Mouse (Mus musculus) ES-Bruce4 (cell line): Measurements from ENCODE around the gene Plb1.

Experiments
- CTCF ChIP-seq: IDR thresholded peaks from one replicate; pipeline ENCODE4 v1.8.1; 2011; ENCODE audit warnings: low read depth, low read length
- POLR2A ChIP-seq: IDR thresholded peaks from one replicate; pipeline ENCODE4 v1.8.1; 2011; ENCODE audit warnings: low read length; ENCODE audit not compliant: insufficient read depth

GRCm38 (mm10) chr5:32328139-32328538, 95.6 kb downstream of the Plb1 start:
- TF ChIP-seq POLR2A (no peak), CTCF (no peak)
